Mouse (Mus musculus): ENCODE measurements around the gene Lfng. TPM values are rescaled to one million over a fixed set of nuclear protein-coding genes. Genes with fewer than 3 reads are reported as not detected.

Gene Lfng
- polyA plus RNA-seq (2012; rRNA removed): 53.6 and 71.1 TPM in 2 replicates

GRCm38 (mm10) chr5:140607001-140607835 lies at the start of gene Lfng:
Gene Lfng, plus strand, starts transcription at chr5:140607320.

GRCm38 (mm10) chr5:140564896-140565295 lies 42.2 kb upstream of the Lfng start, which contains the start of gene Grifin:
Gene Grifin, minus strand, starts transcription at chr5:140565071.

GRCm38 (mm10) chr5:140648519-140649100 lies 41.5 kb downstream of the Lfng start, which contains the start of gene Ttyh3:
Gene Ttyh3, minus strand, starts transcription at chr5:140649031.

Other genes starting within 250 kb of the Lfng start
- 21.3 and 25.4 TPM in 2 replicates for gene Snx8, start 218.1 kb upstream of the Lfng start, polyA plus RNA-seq (2012; rRNA removed)
- gene Eif3b, start 188.0 kb upstream of the Lfng start, polyA plus RNA-seq (2012; rRNA removed): 113 and 124 TPM in 2 replicates
- gene Gm4869, start 161.7 kb upstream of the Lfng start, polyA plus RNA-seq (2012; rRNA removed): 0.09 TPM in 2 replicates
- 9.6 and 14.9 TPM in 2 replicates for gene Chst12, start 101.8 kb upstream of the Lfng start, polyA plus RNA-seq (2012; rRNA removed)
- gene Grifin, start 42.2 kb upstream of the Lfng start, polyA plus RNA-seq (2012; rRNA removed): 0.29 and 0.31 TPM in 2 replicates
- 178 and 180 TPM in 2 replicates for gene Ttyh3, start 41.7 kb downstream of the Lfng start, polyA plus RNA-seq (2012; rRNA removed)
- gene Iqce, start 95.1 kb downstream of the Lfng start, polyA plus RNA-seq (2012; rRNA removed): 41.7 and 46.3 TPM in 2 replicates
- gene Brat1, start 97.7 kb downstream of the Lfng start, polyA plus RNA-seq (2012; rRNA removed): 28.3 and 28.4 TPM in 2 replicates
- gene Amz1, start 116.8 kb downstream of the Lfng start, polyA plus RNA-seq (2012; rRNA removed): 2.6 and 2.8 TPM in 2 replicates
- gene Gna12, start 223.1 kb downstream of the Lfng start, polyA plus RNA-seq (2012; rRNA removed): 83.5 and 89.1 TPM in 2 replicates